Mouse (Mus musculus): ENCODE measurements at regions not wholly inside any gene's neighbourhood (a gene's known extent, or its start where the extent isn't known, plus 50 kb on each side); places are given as distances from the start of the nearest gene placed in this dataset.

DNA sequence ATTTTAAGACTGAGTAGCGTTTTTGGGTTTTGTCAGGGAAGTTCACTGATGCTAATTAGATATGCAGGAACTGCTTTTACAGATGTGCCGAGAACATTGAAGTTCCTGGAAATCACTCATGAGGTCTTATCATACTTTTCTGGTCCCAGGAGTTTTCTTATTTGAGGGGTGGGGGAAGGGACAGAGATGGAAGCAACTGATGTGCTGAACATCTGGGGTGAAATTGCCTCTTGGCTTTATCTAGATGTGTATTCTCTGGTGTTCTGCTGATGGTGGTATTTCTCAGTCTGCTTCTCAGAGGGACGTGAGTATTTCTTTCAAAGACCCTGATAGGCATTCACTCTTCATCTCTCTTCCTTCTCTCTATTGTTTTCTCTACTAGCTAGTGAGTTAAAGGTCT lies 107.5 kb upstream of the Sel1l start:
- no peaks in the 10 kb centered on the region for H3K4me1 ChIP-seq (ENCODE audit: control insufficient read depth, insufficient read depth, insufficient read length)
- TF ChIP-seq CTCF (IDR thresholded peaks at IDR 0.05; ENCODE audit: extremely low read depth, insufficient read depth, insufficient read length, insufficient replicate concordance) (no peak), POLR2A (IDR thresholded peaks at IDR 0.05; ENCODE audit: low read depth, low read length) (no peak)
- no peaks in the 10 kb centered on the region for H3K36me3 ChIP-seq (ENCODE audit: control insufficient read depth, insufficient read depth, low read length)
- 62% methylated on average over 3 of the region's 3 CpGs for WGBS
- DNase-seq (ENCODE audit: low read depth in 1 of 2, low spot score in 2 of 2), result no peak
- no peak overlapping the region for H3K27ac ChIP-seq (ENCODE audit: insufficient read depth, low read length)
- no peak overlapping the region for H3K4me3 ChIP-seq (ENCODE audit: extremely low read depth, insufficient read depth, insufficient read length)
- no peaks in the 10 kb centered on the region for H3K27me3 ChIP-seq (ENCODE audit: control insufficient read depth, insufficient read depth, low read length)

DNA sequence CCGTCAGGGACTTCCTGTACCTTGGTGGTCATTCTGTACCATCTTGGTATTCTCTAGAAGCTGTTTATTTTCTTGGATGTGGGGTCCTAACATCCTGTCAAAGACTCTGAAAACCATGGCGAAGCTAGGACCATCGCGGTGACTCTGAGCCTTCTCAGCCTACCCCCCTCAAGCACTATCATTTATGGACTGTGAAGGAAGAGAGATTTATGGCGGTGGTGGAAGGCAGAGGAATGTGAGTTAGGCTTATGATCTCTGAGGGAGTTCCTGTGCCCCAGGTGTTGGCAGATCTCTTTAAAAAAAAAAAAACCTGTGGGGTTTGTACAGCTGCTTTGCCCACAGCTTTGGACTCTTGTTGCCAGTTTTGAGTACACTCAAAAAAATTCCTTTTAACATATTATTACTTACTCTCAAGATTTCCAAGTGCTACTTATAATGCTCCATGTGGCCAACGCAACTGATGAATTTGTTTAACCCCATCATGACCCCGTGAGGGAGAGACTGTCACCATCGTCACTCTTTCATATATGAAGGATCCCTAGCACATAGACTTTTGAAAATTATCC lies 99.7 kb upstream of the Sel1l start:
- Histone ChIP-seq H3K36me3 (ENCODE audit: control insufficient read depth, insufficient read depth, low read length) (no peaks in the 10 kb centered on the region), H3K4me1 (ENCODE audit: control insufficient read depth, insufficient read depth, insufficient read length) (no peaks in the 10 kb centered on the region), H3K27ac (ENCODE audit: insufficient read depth, low read length) (no peak overlapping the region), H3K27me3 (ENCODE audit: control insufficient read depth, insufficient read depth, low read length) (no peaks in the 10 kb centered on the region), H3K4me3 (ENCODE audit: extremely low read depth, insufficient read depth, insufficient read length) (no peak overlapping the region)
- WGBS, result 78% methylated on average over 8 of the region's 8 CpGs
- no peak for DNase-seq (ENCODE audit: low read depth in 1 of 2, low spot score in 2 of 2)
- TF ChIP-seq POLR2A (IDR thresholded peaks at IDR 0.05; ENCODE audit: low read depth, low read length), result no peak
- TF ChIP-seq CTCF (IDR thresholded peaks at IDR 0.05; ENCODE audit: extremely low read depth, insufficient read depth, insufficient read length, insufficient replicate concordance), result no peak

DNA sequence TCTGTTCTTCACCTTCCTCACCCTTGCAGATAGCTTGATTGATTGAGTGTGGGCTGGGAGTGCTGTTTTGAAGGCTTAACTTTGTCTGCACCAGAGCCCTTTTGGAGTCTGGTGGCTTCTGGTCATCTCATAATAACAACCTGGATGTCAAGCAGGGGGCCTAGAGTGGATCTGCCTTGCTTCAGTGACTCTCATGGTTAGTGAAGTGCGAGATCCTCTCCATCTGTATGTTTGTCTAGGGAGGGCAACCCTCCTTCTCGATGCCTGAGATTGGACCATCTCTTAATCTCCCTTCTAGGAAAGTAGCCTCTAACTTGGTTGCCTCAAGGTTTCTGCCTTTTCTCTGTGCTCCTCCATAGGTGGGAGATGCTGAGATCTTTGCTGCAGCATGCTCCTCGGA lies 99.0 kb upstream of the Sel1l start:
- no peak for TF ChIP-seq POLR2A (IDR thresholded peaks at IDR 0.05; ENCODE audit: low read depth, low read length)
- TF ChIP-seq CTCF (IDR thresholded peaks at IDR 0.05; ENCODE audit: extremely low read depth, insufficient read depth, insufficient read length, insufficient replicate concordance), result no peak
- WGBS, result 77% methylated on average over 3 of the region's 3 CpGs
- Histone ChIP-seq H3K27ac (ENCODE audit: insufficient read depth, low read length) (no peak overlapping the region), H3K27me3 (ENCODE audit: control insufficient read depth, insufficient read depth, low read length) (no peaks in the 10 kb centered on the region), H3K4me1 (ENCODE audit: control insufficient read depth, insufficient read depth, insufficient read length) (no peaks in the 10 kb centered on the region), H3K4me3 (ENCODE audit: extremely low read depth, insufficient read depth, insufficient read length) (no peak overlapping the region), H3K36me3 (ENCODE audit: control insufficient read depth, insufficient read depth, low read length) (no peaks in the 10 kb centered on the region)
- DNase-seq (ENCODE audit: low read depth in 1 of 2, low spot score in 2 of 2), result no peak

DNA sequence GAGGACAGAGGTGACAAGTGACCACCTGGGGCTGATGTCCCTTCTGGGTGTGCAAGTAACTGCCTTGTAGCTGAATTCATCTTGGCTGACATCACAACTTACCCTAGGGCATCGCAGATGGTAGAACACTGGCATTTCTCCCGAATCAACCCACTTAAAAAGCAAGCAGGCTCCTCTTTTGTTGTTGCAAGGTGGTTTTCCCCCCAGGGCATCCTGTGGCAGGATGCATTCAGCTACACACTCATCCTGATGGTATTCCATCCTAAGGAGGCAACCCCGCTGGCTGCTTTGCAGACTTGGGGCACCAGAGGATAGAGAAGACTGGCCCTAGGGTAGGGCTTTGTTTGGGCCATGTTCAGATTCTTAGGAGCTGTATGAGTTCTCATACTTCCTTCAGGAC lies 97.6 kb upstream of the Sel1l start:
- WGBS, result 81% methylated on average over 3 of the region's 3 CpGs
- Histone ChIP-seq H3K4me3 (ENCODE audit: extremely low read depth, insufficient read depth, insufficient read length) (no peak overlapping the region), H3K27me3 (ENCODE audit: control insufficient read depth, insufficient read depth, low read length) (no peaks in the 10 kb centered on the region), H3K36me3 (ENCODE audit: control insufficient read depth, insufficient read depth, low read length) (no peaks in the 10 kb centered on the region), H3K27ac (ENCODE audit: insufficient read depth, low read length) (no peak overlapping the region), H3K4me1 (ENCODE audit: control insufficient read depth, insufficient read depth, insufficient read length) (no peaks in the 10 kb centered on the region)
- TF ChIP-seq CTCF (IDR thresholded peaks at IDR 0.05; ENCODE audit: extremely low read depth, insufficient read depth, insufficient read length, insufficient replicate concordance), result no peak
- no peak for TF ChIP-seq POLR2A (IDR thresholded peaks at IDR 0.05; ENCODE audit: low read depth, low read length)
- no peak for DNase-seq (ENCODE audit: low read depth in 1 of 2, low spot score in 2 of 2)

DNA sequence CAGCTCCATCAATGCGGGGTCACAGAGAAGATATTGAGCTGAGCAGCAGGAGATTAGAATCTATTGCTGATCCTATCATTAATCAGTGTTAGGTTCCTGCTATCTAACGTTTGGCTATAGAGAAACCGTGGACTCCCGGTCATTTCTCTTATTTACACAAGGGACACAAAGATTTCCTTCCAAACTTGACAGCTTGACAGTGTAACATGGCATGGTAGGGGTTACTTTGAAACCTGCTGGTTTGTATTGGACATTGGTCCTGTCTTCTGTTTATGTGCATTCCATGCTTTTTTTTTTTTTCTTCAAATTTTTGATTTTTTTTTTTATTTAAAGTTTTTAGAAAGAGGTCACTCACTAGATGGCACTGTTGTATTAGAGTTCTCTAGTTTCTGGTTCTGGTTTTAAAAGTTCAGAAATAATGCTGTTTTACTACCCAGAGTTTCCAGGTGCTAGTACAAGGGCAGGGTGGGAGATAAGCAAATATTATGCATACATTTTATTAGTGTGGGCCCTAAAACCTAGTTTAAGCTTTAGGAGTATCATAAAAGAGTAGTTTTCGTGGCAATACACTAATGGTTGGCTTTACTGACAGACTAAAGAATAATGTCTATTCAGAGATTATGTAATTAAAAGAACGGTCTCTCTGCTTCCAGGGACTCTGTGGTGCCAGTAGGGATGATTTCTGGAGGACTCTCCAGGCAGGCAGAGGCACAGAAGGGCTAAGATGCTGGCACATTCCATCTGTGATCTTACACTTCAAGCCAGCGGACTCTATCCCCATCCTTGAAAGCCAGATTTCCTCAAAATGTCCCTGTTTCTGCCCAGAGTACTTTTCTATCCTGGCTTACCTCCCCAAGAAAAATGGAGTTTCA lies 83.8 kb upstream of the Sel1l start:
- WGBS, result 77% methylated on average over 7 of the region's 7 CpGs
- Histone ChIP-seq H3K4me1 (ENCODE audit: control insufficient read depth, insufficient read depth, insufficient read length) (no peaks in the 10 kb centered on the region), H3K4me3 (ENCODE audit: extremely low read depth, insufficient read depth, insufficient read length) (no peak overlapping the region), H3K36me3 (ENCODE audit: control insufficient read depth, insufficient read depth, low read length) (no peaks in the 10 kb centered on the region), H3K27me3 (ENCODE audit: control insufficient read depth, insufficient read depth, low read length) (no peaks in the 10 kb centered on the region), H3K27ac (ENCODE audit: insufficient read depth, low read length) (no peak overlapping the region)
- DNase-seq (ENCODE audit: low read depth in 1 of 2, low spot score in 2 of 2), result no peak
- TF ChIP-seq POLR2A (IDR thresholded peaks at IDR 0.05; ENCODE audit: low read depth, low read length) (no peak), CTCF (IDR thresholded peaks at IDR 0.05; ENCODE audit: extremely low read depth, insufficient read depth, insufficient read length, insufficient replicate concordance) (no peak)

DNA sequence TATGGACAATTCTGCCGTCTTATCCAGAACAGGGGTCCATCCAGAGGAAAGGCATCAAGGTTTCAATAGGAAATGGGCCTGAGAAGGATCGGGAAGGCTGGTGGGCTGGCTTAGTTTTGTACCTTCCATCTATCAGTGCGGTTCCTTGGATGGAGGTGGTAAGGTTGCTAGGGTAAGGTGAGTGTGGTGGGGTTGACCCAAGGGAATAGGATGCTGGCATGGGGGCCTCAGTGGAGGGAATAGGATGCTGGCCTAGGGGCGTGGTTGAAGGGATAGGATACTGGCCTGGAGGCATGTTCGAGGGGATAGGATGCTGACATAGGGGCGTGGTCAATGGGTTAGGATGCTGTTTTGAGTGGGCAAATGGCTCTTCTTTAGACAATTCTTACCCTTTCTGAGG lies 82.6 kb upstream of the Sel1l start:
- Histone ChIP-seq H3K36me3 (ENCODE audit: control insufficient read depth, insufficient read depth, low read length) (no peaks in the 10 kb centered on the region), H3K27ac (ENCODE audit: insufficient read depth, low read length) (no peak overlapping the region), H3K4me3 (ENCODE audit: extremely low read depth, insufficient read depth, insufficient read length) (no peak overlapping the region), H3K27me3 (ENCODE audit: control insufficient read depth, insufficient read depth, low read length) (no peaks in the 10 kb centered on the region), H3K4me1 (ENCODE audit: control insufficient read depth, insufficient read depth, insufficient read length) (no peaks in the 10 kb centered on the region)
- WGBS, result 86% methylated on average over 6 of the region's 6 CpGs
- TF ChIP-seq POLR2A (IDR thresholded peaks at IDR 0.05; ENCODE audit: low read depth, low read length), result no peak
- DNase-seq (ENCODE audit: low read depth in 1 of 2, low spot score in 2 of 2), result no peak

DNA sequence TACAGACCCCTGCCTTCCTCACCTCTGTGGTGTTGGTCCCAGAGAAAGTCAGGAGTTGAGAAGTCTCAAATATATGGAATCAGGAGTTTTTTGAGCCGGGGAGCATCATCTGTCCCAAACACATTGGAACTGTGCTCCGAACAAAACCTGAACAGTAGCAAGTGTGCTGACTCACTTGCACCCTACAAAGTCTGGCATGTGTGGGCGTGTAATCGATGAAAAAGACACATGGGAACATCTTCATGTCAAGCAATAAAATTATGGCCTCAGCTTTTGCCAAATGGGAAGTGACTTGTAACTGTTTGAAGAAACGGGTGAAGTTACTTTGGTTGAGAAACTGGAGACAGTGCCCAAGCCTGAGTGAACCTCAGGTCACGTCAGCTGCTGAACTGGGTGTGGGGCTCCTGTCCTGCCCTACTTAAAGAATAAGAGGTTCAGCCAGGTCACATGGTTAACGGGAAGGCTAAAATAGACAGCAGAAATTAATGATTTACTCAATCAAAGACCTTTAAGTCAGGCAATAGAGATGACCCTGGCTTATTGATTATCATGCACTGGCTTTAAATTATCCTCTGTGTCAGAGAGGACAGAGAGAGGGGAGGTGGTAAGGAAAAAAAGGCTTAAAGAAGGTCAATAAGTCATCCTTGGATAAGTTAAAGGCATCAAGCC lies 80.6 kb upstream of the Sel1l start:
- H3K4me3 ChIP-seq (ENCODE audit: extremely low read depth, insufficient read depth, insufficient read length), result no peak overlapping the region
- no peak for DNase-seq (ENCODE audit: low read depth in 1 of 2, low spot score in 2 of 2)
- H3K27me3 ChIP-seq (ENCODE audit: control insufficient read depth, insufficient read depth, low read length), result no peaks in the 10 kb centered on the region
- H3K27ac ChIP-seq (ENCODE audit: insufficient read depth, low read length), result no peak overlapping the region
- 77% methylated on average over 7 of the region's 7 CpGs for WGBS
- no peaks in the 10 kb centered on the region for H3K4me1 ChIP-seq (ENCODE audit: control insufficient read depth, insufficient read depth, insufficient read length)
- no peaks in the 10 kb centered on the region for H3K36me3 ChIP-seq (ENCODE audit: control insufficient read depth, insufficient read depth, low read length)
- TF ChIP-seq POLR2A (IDR thresholded peaks at IDR 0.05; ENCODE audit: low read depth, low read length), result no peak
- no peak for TF ChIP-seq CTCF (IDR thresholded peaks at IDR 0.05; ENCODE audit: extremely low read depth, insufficient read depth, insufficient read length, insufficient replicate concordance)
